Mouse (Mus musculus): Measurements from ENCODE around the gene Klf13.

GRCm38 (mm10) chr7:63985266-63985665 is 46.6 kb upstream of the Klf13 start:
- TF ChIP-seq CTCF (IDR thresholded peaks at IDR 0.05; ENCODE audit: low read depth) (no peak), EP300 (optimal IDR thresholded peaks at IDR 0.05) (no peak)
